Mouse (Mus musculus): Measurements from ENCODE around the gene Atg10. TPM values are rescaled to one million over a fixed set of nuclear protein-coding genes. Genes with fewer than 3 reads are reported as not detected.

Gene Atg10
- total and polyA plus RNA-seq, 3 experiments = 2.0 to 4.3 TPM; not detected in 1

- Histone ChIP-seq H3K27me3 (ENCODE audit: control insufficient read depth in 1 of 2, insufficient read depth in 2 of 2, low read length in 2 of 2) (peaks cover 0 to 3% of the 10 kb centered on the region in 2 experiments; a peak in 1 of 4 replicates), H3K9me3 (replicated peaks; ENCODE audit: insufficient read depth, low read length) (no peaks in the 10 kb centered on the region), H3K27ac (ENCODE audit: control insufficient read depth, low read depth, low read length) (no peak overlapping the region), H3K36me3 (ENCODE audit: control insufficient read depth in 1 of 2, insufficient read depth in 2 of 2, low read length in 2 of 2) (no peaks in the 10 kb centered on the region), H3K4me1 (ENCODE audit: control insufficient read depth in 1 of 2, insufficient read depth in 2 of 2, low read length in 2 of 2) (no peaks in the 10 kb centered on the region), H3K79me2 (ENCODE audit: control insufficient read depth, insufficient read depth, low read length, poor library complexity) (no peaks in the 10 kb centered on the region), H3K4me3 (ENCODE audit: control insufficient read depth in 1 of 2, insufficient read depth in 1 of 2, low read depth in 2 of 2, low read length in 2 of 2) (no peak overlapping the region), H3K9ac (ENCODE audit: control insufficient read depth, low read depth, low read length, poor library complexity, severe bottlenecking) (no peak overlapping the region)
- TF ChIP-seq HCFC1 (IDR thresholded peaks at IDR 0.05; ENCODE audit: low read depth, low read length) (no peak), RCOR1 (IDR thresholded peaks at IDR 0.05; ENCODE audit: low read depth, low read length) (no peak), ZC3H11A (IDR thresholded peaks at IDR 0.05; ENCODE audit: low read depth, low read length) (no peak)
- DNase-seq (ENCODE audit: low read depth, low spot score) = no peak
Observed at GRCm38 (mm10) chr13:90912760-90913674, 310.8 kb downstream of the Atg10 start.

GRCm38 (mm10) chr13:90907376-90907775, 316.4 kb downstream of the Atg10 start:
- Histone ChIP-seq H3K36me3 (ENCODE audit: control insufficient read depth in 1 of 2, insufficient read depth in 2 of 2, low read length in 2 of 2) (no peaks in the 10 kb centered on the region), H3K4me3 (ENCODE audit: control insufficient read depth in 1 of 2, insufficient read depth in 1 of 2, low read depth in 2 of 2, low read length in 2 of 2) (no peak overlapping the region), H3K27ac (ENCODE audit: control insufficient read depth, low read depth, low read length) (no peak overlapping the region), H3K27me3 (ENCODE audit: control insufficient read depth in 1 of 2, insufficient read depth in 2 of 2, low read length in 2 of 2) (no peaks in the 10 kb centered on the region; a peak in 2 of 4 replicates), H3K9me3 (replicated peaks; ENCODE audit: insufficient read depth, low read length) (no peaks in the 10 kb centered on the region), H3K9ac (ENCODE audit: control insufficient read depth, low read depth, low read length, poor library complexity, severe bottlenecking) (no peak overlapping the region), H3K79me2 (ENCODE audit: control insufficient read depth, insufficient read depth, low read length, poor library complexity) (no peaks in the 10 kb centered on the region), H3K4me1 (ENCODE audit: control insufficient read depth in 1 of 2, insufficient read depth in 2 of 2, low read length in 2 of 2) (no peaks in the 10 kb centered on the region)
- DNase-seq (ENCODE audit: low read depth, low spot score) = no peak
- TF ChIP-seq ETS1 (IDR thresholded peaks at IDR 0.05; ENCODE audit: low read depth, low read length) = no peak
- TF ChIP-seq E2F4 (IDR thresholded peaks at IDR 0.05; ENCODE audit: borderline replicate concordance, low read depth, low read length) = no peak
- TF ChIP-seq MYC (IDR thresholded peaks at IDR 0.05; ENCODE audit: low read depth, low read length) = no peak
- no peak for TF ChIP-seq MXI1 (IDR thresholded peaks at IDR 0.05; ENCODE audit: low read depth, low read length)
- TF ChIP-seq ZMIZ1 (IDR thresholded peaks at IDR 0.05; ENCODE audit: low read depth, low read length) = no peak
- TF ChIP-seq CHD2 (IDR thresholded peaks at IDR 0.05; ENCODE audit: low read length) = no peak
- TF ChIP-seq SMC3 (IDR thresholded peaks at IDR 0.05; ENCODE audit: low read depth, low read length) = no peak
- no peak for TF ChIP-seq MYB (IDR thresholded peaks at IDR 0.05; ENCODE audit: low read depth, low read length)
- no peak for TF ChIP-seq ZNF384 (IDR thresholded peaks at IDR 0.05; ENCODE audit: low read depth, low read length)

GRCm38 (mm10) chr13:90905176-90905575, 318.6 kb downstream of the Atg10 start, which contains the start of gene Atp6ap1l:
Gene Atp6ap1l, minus strand, starts transcription at chr13:90905355.
- H3K27ac ChIP-seq (ENCODE audit: control insufficient read depth, low read depth, low read length) = no peak within 1 kb of the TSS
- DNase-seq (ENCODE audit: low read depth, low spot score) = no peak
- no peak within 1 kb of the TSS for H3K9ac ChIP-seq (ENCODE audit: control insufficient read depth, low read depth, low read length, poor library complexity, severe bottlenecking)
- TF ChIP-seq GATA1 (IDR thresholded peaks at IDR 0.05; ENCODE audit: low read depth, low read length) (no peak), JUND (IDR thresholded peaks at IDR 0.05; ENCODE audit: low read depth, low read length) (no peak), MAFK (IDR thresholded peaks at IDR 0.05; ENCODE audit: borderline replicate concordance, low read depth, low read length) (no peak), CHD2 (IDR thresholded peaks at IDR 0.05; ENCODE audit: low read length) (no peak), MYB (IDR thresholded peaks at IDR 0.05; ENCODE audit: low read depth, low read length) (no peak), USF2 (IDR thresholded peaks at IDR 0.05; ENCODE audit: borderline replicate concordance in 1 of 2, insufficient read depth in 1 of 2, low read depth in 1 of 2, low read length in 2 of 2) (no peak), ZMIZ1 (IDR thresholded peaks at IDR 0.05; ENCODE audit: low read depth, low read length) (no peak), SIN3A (IDR thresholded peaks at IDR 0.05; ENCODE audit: low read length) (no peak), SMC3 (IDR thresholded peaks at IDR 0.05; ENCODE audit: low read depth, low read length) (no peak)
- no peaks in the 10 kb centered on the region for H3K79me2 ChIP-seq (ENCODE audit: control insufficient read depth, insufficient read depth, low read length, poor library complexity)
- no peaks in the 10 kb centered on the region for H3K4me1 ChIP-seq (ENCODE audit: control insufficient read depth in 1 of 2, insufficient read depth in 2 of 2, low read length in 2 of 2)
- no peaks in the 10 kb centered on the region for H3K9me3 ChIP-seq (replicated peaks; ENCODE audit: insufficient read depth, low read length)
- no peaks in the 10 kb centered on the region for H3K36me3 ChIP-seq (ENCODE audit: control insufficient read depth in 1 of 2, insufficient read depth in 2 of 2, low read length in 2 of 2)
- H3K4me3 ChIP-seq (ENCODE audit: control insufficient read depth in 1 of 2, insufficient read depth in 1 of 2, low read depth in 2 of 2, low read length in 2 of 2) = no peak within 1 kb of the TSS
- no peaks in the 10 kb centered on the region; a peak in 2 of 4 replicates for H3K27me3 ChIP-seq (ENCODE audit: control insufficient read depth in 1 of 2, insufficient read depth in 2 of 2, low read length in 2 of 2)

All from MEL (cell line).